Mouse (Mus musculus) c-Kit-positive CD71-negative TER-119-negative erythroid progenitor cells, embryonic 14.5 days (primary cell): Measurements from ENCODE around the gene Mecom.

ENCODE experiments used
- DNase-seq: peaks from one replicate; pipeline ENCODE4 v3.0.0-alpha.2; 2013; ENCODE audit warnings: low read depth

The Mecom gene

DNA sequence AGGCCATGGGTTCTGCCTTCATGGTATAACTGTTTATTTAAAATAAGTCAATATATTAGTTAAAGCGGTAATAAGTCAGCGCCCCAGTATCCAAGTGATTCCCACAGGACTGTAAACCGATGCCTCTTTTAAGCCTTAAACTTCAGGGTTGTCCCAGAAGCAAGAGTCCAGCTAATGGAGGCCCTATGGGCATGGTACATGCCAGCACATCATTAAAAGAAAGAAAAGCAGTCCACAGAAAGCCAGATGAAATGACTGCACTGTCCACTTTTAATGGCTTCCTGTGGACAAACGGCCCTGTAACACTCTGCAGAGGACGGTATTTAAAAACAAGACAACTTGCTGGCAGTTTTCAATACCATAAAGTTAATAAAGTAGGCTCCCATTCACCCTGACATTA, 531.0 kb downstream of the Mecom start:
- DNase-seq = no peak

DNA sequence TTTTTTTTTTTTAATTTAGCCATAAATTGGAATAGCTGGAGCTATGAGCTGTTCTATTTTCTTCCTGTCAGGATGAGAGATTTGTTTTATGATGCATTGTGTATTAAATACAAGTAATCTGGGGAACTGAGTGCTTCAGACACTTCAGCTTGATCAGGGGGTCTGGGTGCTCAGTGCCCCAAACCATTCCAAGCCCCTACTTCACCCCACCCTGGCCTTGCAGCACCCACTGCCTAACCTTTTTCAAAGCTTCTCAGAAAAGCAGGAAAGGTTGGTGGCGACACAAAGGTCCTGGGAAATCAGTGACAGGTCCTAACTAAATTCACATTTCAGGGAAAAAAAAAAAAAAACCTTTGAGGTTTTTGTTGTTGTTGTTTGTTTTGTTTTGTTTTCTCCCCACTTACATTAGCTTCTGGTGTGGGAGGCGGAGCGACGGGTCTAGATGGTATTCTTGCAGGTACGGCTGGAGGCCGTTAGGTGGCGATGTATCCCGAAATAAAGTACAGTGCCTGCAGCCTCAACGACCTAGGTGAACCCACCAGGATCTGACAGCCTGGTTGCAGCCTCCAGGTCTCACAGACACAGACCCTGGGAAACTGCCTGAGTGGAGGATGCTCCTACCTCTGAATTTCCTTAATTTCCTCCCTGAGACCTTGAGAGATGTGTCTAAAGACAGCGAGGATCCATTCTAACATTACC, 532.7 kb downstream of the Mecom start:
- peak; percentile 34 for DNase-seq

DNA sequence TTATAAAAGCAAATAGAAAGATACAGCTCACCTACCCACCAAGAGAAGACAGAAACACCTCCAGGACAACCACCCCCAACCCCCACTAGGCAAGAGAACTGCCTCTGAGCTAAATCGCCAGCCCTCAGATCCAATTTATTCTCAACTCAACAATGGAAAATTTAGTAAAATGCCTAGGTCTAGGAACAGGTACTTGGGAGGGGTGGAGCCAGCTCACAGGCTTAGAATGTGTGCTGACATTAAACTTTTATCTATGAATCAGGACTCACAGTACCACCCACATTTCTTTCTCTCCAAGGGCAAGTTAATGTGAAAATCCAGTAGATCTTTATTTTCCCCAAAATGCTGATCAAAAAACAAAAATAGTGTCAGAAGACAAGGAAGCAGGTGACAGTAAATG, 533.5 kb downstream of the Mecom start:
- DNase-seq = no peak

DNA sequence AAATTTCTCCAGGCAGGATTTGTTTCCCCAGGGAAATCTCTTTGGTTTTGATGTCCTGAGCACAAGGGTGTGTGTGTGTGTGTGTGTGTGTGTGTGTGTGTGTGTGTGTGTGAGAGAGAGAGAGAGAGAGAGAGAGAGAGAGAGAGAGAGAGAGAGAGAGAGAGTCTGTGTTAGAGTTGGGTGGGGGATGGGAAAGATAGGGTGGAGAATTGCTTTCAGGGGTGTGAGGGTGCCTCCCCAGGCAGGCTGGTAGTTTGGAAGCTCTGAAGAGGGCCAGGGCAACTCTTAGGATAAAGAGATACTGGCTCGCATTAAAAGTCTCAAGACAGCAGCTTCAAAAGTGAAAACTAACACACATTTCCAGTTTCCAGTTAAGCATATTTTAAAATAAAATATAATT, 534.4 kb downstream of the Mecom start:
- no peak for DNase-seq

DNA sequence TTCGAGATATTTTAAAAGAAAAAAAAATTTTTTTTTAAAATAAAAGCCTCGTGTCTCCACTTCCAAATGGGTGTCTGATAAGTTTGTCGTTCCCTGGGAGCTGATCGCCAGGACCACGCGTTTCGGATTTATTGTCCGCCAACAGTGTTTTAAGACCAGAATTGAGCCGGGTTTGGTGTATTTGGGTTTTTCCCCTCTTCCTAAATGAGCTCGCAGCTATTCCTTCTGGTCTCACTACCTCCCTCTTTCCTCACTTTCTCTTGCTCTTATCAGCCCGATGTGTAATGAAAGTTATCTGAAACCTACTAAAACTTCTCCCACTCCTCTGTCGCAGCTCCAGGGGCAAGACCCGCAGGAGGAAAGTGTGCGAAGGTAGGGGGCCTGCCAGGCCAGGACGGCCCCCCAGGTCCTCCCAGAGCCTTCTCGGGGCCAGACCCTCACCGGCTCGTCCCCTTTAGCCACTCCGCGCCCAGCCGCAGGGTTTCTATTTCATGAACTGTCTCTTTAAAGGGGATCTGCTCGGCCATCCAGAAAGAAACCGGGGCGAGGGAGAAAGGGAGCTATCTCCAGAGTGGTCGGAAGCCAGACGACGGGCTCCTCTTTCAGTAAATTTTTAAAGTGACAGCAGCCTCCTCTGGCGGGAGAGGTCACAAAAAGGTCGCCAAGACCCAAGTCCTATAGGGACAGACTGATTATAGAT, 535.0 kb downstream of the Mecom start:
- DNase-seq = no peak

DNA sequence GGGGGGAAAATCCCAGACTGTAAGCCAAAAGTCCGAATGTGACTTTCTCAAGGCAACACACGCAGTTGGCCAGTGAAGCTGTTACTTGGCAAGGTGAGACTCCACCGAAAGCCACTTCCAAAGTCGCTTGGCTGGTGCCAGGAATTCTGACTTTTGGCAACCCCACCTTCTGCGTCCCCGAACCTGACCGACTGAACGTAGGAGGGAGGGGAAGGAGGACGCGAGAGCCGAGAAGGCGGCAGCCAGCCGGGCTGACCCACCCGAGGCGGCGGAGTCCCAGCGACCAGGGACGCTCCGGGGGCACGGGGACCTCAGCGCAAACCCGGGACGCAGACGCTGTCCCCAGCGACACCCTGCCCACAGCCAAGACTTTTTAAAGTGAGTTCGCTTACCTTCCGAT, 535.7 kb downstream of the Mecom start:
- no peak for DNase-seq

DNA sequence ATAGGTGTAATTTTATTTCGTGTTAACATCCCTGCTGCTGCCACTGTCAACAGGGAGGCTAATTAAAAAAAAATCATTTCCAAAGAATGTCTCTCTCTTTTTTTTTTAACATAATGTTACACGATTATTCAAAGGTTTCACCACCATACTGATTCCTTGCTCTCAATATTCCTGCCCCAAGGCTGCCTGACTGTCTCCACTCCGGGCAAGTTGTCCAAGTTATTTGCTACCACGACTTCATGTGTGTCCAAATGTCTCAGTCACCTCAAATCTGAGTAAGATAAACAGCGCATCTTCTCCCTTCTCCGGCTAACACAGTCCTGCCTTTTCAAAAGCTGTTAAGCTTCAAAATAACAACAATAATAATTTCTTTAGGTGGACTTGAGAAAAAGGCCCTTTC, 536.1 kb downstream of the Mecom start:
- DNase-seq = no peak

DNA sequence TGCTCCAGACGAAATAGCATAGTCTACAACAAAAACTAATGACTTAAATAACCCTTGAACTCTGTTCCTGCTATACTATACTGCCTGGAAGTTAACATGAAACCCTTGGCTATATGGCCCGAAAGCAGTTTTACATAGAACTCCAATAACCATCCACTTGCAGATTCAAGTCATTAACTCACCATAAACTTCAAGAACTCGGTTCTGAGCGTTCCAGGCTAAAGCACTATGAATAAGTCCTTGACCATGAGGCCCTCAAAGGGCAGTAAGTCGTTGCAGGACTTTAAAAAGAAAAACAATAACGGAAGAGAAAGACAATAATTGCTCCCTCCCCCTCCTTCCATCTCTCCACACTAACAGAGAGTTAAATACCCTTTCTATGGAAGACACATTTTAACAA, 536.9 kb downstream of the Mecom start:
- no peak for DNase-seq

DNA sequence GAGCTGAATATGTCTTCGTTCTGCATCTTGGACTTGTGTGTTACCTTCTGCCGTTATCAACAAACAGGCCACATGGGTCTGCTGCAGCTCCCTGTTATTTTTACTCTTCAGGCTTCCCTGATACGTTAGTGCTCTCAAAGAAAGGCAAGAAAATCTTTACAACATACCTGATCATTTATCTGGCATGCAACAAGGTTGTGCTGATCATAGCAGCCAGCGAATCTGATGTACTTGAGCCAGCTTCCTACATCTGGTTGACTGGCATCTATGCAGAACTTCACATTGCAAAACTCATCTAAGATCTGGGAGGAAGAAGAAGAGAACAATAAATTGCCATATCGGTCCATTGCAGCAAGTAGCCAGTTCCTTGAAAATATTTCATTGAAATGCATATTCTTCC, 538.2 kb downstream of the Mecom start:
- DNase-seq = no peak

DNA sequence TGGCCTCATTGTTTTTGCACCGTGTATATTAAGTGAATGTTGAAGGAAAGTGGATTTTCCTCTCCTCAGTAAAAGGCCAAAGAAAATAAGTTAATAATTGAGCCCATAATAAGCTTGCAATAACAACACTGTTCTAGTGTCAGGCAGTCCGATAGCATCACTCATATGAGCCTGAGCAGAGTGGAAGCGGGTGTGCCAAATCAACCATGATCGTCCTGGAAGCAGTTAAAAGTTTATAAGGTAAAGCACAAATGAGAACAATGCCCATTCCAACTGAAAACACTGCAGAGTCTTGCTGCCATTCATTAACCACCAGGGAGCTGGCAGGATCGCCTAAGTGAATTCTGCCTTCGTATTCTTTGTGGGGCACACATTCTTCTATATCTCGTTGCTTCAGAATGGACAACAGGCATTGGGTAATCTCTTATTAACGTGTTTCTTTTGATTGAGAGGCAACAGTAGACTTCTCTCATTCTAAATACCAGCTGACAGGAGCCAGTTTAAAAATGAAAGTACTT, 542.9 kb downstream of the Mecom start:
- no peak for DNase-seq

DNA sequence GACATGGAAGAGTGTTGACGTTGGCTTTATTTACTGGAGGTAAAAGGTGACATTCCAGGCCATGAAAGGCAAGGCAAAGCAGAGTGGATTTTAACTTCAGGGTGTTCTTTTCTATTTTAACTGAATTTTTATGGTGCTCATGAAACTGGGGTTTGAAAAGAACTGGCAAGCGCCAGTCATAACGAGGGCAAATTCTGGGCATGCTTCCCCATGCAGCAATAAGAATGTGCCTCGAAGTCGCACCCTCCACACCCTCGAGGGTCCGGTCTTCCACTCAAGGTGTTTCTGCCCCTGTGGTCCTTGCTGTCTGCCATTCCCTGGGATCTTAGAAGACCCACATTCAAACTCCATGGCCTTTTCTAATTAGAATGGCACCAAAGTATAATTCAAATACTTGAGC, 547.5 kb downstream of the Mecom start:
- no peak for DNase-seq

DNA sequence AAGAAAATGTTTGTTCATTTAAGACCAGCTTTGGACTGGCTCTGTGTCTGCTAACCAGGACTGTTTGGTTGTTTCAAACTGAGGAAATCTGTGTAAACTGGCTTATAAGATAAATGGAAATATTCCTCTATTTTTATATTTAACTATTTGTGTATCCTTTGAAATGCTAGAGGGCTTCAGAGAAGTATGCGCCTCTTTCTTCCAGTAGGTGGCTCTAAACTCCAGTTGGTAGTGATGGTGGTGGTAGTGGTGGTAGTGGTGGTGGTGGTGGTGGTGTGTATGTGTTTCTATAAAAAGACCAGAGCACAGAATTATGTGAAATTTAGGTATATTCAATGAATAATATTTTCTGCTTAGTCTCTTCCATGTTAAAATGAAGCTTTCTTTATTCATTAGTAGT, 548.8 kb downstream of the Mecom start:
- DNase-seq = no peak

DNA sequence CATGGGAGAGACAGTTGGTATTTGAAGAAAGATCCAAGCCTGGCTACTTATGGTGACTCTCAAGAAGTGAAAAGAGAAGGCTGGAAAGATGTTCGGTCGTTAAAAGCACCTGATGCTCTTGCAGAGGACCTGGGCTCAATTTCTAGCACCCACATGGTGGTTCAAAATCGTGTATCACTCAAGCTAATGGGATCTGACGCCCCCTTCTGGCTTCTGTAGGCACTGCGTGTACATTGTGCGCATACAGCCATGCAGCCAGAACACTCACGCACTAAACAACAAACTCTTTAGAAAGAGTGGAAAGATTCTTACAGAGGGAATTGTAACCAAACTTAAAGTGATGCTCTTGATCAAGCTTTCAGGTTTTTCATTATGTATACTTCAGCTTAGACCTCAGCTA, 550.7 kb downstream of the Mecom start:
- no peak for DNase-seq

DNA sequence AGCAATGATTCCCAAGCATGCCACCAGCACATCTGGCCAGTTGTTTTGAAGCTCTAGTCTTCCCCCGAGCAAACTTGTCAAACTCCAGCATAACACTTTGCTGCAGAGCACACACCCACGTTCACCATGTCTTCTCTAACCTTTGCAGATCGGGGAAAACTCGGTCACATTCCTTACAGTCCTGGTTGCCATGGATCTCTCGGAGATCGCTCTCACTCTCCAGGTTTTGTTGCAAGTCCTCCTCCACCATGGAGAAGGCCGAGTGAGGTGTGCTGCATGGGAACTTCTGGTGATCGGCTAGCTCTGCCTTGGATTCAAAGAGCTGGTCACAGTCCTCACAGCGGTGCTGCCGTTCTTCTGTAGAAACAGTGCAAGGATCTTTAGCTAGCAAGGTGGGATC, 554.5 kb downstream of the Mecom start:
- no peak for DNase-seq

DNA sequence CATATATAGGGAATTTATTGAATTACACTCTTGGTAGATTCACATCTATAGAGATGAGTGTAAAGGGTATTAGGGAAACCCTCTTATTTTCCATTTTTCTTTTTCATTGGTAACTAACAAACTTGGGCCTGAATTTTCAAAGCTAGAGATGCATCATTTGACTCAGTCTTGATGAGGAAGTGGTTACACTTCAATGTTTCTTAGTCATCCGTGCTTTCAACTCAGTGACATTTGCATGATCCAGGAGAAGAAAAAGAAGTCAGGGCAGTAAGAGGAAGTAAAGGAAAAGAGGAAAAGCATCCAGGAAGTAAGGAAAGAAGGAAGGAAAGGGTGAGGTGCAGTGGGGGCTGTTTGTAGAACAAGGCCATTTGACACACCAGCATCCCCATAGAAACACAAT, 556.3 kb downstream of the Mecom start:
- no peak for DNase-seq

DNA sequence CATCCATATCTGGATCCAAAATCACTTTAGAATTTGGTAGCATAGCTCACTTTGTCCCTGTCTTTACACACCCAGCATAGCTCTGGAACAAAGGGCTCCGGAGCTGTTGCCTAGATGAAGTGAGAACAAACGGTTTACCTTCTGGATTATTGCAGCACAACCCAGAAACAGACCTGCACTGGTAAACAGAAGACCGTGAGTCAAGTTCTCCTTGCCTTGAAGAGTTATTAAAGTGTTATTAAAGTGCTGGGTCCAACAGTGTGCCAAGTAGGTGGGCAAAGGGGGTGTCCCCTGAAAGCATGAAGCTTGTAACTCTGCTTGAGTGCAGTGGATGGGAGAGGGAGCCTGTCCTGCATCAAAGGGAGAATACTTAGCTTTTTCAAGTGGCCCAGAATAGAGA, 563.4 kb downstream of the Mecom start:
- no peak for DNase-seq

DNA sequence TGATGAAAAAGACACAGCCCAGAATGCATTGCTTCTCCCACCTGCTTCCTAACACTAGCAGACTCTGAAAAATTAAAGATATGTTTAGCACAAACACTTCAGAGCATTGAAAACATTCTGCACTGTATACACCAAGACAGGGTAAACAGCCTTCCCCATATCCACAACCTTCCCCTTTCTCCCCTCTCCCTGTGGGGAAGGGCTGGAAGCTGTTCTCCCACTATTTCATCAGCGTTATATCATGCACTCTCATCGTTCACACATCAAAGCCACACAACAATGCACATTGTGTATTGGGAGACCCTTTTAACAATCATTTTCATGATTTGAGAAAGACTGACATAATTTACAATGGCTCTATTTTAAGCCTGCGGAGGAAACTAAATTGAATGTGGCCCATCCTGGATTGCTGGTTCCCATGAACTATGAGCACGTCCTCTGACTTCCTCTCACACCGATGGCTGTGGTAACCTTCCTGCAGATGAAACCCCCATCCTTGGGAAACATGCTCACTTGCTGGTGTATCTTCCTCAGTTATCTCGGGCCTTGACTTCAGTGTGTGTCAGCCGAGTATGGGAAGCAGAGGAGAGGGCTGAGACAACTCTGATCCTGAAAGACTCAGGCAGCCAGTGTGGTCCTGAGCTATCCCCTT, 566.4 kb downstream of the Mecom start:
- DNase-seq = no peak

DNA sequence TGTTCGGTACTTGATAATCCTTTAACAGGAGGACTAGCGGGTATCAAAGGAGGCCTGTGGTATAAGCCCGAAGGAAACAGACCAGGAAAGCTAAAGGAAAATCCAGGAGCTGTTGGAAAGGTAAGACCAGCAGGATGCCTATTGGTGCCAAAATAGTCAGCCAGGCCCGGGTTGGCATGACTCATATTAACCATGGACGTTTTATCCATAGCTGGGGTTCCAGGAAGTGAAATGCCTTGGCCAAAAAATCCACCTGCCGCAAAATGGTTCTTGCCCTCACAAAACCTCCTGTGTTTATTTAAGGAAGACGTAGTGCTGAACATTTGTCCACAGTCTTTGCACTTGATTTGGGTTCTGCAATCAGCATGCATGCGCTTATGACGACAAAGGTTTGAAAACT, 567.3 kb downstream of the Mecom start:
- no peak for DNase-seq

DNA sequence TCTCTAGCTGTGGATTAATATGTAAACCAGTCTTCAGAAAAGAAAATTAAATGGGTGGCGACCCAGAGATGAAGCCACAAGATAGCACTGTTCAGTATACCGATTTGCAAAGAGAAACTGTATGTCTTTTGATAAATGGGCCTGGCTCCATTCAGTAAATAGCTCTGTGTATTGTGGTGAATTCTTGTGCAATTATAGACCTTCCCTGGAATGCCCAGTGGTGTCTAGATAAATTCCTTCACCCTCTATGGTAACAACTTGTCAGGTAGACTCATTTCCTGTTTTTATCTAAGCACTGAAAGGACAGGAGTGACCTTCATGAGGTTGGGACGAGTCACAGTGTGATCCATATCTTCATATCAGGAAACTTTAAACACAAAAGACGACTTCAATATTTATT, 571.2 kb downstream of the Mecom start:
- no peak for DNase-seq

DNA sequence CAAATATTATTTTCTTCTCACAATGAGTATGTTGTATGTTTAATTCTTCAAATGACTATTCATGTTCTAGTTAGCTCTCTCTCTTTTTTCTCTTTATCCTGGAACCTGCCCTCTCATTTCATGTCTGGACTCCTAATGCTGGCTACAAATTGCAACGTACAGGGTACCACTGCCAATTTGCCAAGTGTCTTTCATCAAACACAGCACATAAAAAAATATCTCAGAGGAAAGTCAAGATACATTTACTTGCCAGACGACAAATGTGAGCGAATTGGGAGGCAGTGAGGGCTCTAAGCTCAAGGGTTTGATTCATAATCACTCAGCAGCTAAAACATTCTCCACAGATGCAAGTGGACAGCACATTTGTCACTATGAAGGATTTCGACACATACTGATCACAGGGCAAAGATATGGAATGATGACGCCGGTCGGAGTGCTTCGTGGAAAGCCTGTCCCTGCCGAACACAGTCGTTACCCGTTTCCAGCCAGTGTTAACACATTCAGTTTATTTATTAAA, 579.3 kb downstream of the Mecom start:
- no peak for DNase-seq

DNA sequence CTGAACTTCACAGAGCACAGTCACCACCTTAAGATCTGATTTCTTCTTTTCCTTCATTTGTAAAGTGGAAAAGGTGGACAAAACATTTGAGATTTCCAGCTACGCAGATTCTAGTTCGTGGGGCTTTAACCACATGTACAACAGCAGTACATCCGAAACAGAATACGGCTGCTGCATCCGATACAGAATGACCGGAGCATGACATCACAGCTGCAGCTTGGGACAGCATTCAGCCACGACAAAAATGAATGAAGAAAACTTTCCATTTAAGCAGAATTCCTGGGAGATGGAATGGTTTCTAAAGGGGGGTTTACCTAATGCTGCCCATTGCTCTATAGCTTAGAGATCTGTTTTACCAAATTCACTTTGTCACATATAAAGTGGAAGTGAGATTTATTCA, 583.9 kb downstream of the Mecom start:
- no peak for DNase-seq

DNA sequence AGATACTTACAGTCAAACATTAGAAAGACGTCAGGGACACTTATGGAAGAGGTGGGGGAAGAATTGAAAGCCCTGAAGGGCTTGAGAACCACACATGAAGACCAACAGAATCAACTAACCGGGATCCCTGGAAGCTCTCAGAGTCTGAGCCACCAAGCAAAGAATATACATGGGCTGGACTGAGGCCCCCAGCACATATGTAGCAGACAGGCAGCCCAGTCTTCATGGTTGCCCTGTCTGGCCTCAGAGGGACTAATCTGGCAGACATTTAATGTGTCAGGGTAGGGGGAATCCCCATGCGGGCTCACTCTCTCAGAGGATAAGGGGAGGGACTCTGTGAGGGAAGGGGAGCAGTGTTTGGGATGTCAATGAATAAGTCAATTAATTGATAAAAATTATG, 584.4 kb downstream of the Mecom start:
- no peak for DNase-seq

DNA sequence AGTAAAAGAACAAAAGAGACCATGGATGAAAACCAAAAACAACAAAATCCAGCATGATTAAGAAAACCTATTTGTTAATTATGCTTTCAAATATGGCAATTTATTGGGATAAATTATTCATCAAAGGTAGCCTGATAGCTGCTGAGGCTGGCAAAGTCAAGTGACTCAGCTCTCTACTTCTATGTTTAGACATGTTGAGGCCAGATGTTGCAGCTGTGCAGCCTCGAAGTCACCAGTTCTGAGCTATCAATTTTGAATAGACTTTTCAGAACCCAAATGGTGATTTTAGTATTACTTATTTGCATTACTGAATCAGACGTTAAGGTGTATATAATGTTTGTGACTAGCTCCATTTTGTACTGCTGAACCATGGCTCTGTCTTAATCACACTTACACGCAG, 588.8 kb downstream of the Mecom start:
- DNase-seq = no peak
